29 mouse cellular contexts compared by ENCODE assay signal in the genomic region with DNA sequence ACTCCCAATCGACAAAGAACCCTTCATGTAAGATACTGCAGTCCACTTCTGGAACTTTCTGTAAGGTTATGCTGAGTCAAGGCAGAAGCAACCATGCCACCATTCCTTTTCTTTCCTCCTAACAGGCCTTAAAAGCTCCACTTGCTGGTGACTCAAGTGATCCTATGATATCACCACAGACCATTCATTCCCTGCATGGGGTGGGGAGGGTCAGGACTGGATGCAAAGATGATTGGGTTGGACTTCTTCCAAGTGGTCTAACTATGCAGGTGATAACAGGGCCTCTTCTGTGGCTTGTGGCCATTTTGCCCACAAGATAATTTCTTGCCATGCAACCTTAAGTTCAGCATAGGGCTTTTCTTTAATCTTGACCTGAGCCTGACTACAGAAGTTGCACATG. TPM values are rescaled to one million over a fixed set of nuclear protein-coding genes. Genes with fewer than 3 reads are reported as not detected.
DNase-seq lines count a peak whose midpoint lies in the region; ATAC-seq lines count a peak whose summit lies in the region.
"Had no signal": no experiment of that assay in that cellular context is flagged by ENCODE, and none has a peak within 500 bp of the region (broad histone marks: within the 10 kb centered on the region; RNA-seq: fewer than 3 reads in every experiment).

No protein-coding gene starts in this region.

- H3K4me3 ChIP-seq in liver, embryonic 12.5 days = no peak overlapping the region
- no peak overlapping the region for H3K4me3 ChIP-seq in liver, embryonic 11.5 days (ENCODE audit: low read depth, low read length)
- H3K4me3 ChIP-seq in liver, embryonic 15.5 days (replicated peaks) = no peak overlapping the region
- H3K4me3 ChIP-seq: embryonic facial prominence, embryonic 13.5 days; heart, embryonic 15.5 days; hindbrain, embryonic 15.5 days; intestine, embryonic 15.5 days; lung, embryonic 15.5 days; midbrain, embryonic 10.5 days; myocyte; neural tube, embryonic 13.5 days; stomach, embryonic 15.5 days had no signal

- WGBS in liver, embryonic 12.5 days (ENCODE audit: insufficient replicate concordance) = 52% methylated on average over 1 of the region's 1 CpGs
- WGBS in liver, embryonic 11.5 days = 64% methylated on average over 1 of the region's 1 CpGs
- WGBS in liver, embryonic 15.5 days (ENCODE audit: insufficient replicate concordance) = 48% methylated on average over 1 of the region's 1 CpGs

- no peaks in the 10 kb centered on the region for H3K4me1 ChIP-seq in liver, embryonic 12.5 days
- H3K4me1 ChIP-seq in liver, embryonic 11.5 days (replicated peaks; ENCODE audit: control insufficient read depth, insufficient read depth, low read length) = peaks cover 14% of the 10 kb centered on the region
- peaks cover 9% of the 10 kb centered on the region for H3K4me1 ChIP-seq in liver, embryonic 15.5 days (replicated peaks)
- H3K4me1 ChIP-seq: hindbrain, embryonic 15.5 days had no signal

- H3K27ac ChIP-seq in liver, embryonic 12.5 days = no peak overlapping the region
- no peak overlapping the region for H3K27ac ChIP-seq in liver, embryonic 11.5 days (ENCODE audit: low read depth, low read length)
- no peak overlapping the region for H3K27ac ChIP-seq in liver, embryonic 15.5 days (replicated peaks)
- H3K27ac ChIP-seq: embryonic facial prominence, embryonic 13.5 days; heart, embryonic 15.5 days; hindbrain, embryonic 15.5 days; intestine, embryonic 15.5 days; lung, embryonic 15.5 days; midbrain, embryonic 10.5 days; neural tube, embryonic 13.5 days; stomach, embryonic 15.5 days had no signal

- DNase-seq in liver, embryonic 11.5 days (ENCODE audit: low spot score) = no peak
- DNase-seq in adrenal gland, postnatal 14 days = no peak
- DNase-seq in kidney, postnatal 36 days = no peak
- DNase-seq: cerebellum, adult 11-12 months; cerebellum, postnatal 25 days; embryo, embryonic 11 days; gastrocnemius, postnatal 10 days; heart, adult 11 months; kidney, adult 9 months; kidney, postnatal 25 days; lung, postnatal 36 days; retina, postnatal 1 day; thymus, postnatal 25 days had no signal

- no peak overlapping the region for H3K4me2 ChIP-seq in liver, embryonic 12.5 days
- no peak overlapping the region for H3K4me2 ChIP-seq in liver, embryonic 11.5 days
- no peak overlapping the region for H3K4me2 ChIP-seq in liver, embryonic 15.5 days
- H3K4me2 ChIP-seq: embryonic facial prominence, embryonic 13.5 days; heart, embryonic 15.5 days; hindbrain, embryonic 15.5 days; intestine, embryonic 15.5 days; lung, embryonic 15.5 days; neural tube, embryonic 13.5 days; stomach, embryonic 15.5 days had no signal

- no peaks in the 10 kb centered on the region for H3K36me3 ChIP-seq in liver, embryonic 12.5 days
- no peaks in the 10 kb centered on the region for H3K36me3 ChIP-seq in liver, embryonic 11.5 days (ENCODE audit: control insufficient read depth, insufficient read depth, low read length)
- H3K36me3 ChIP-seq in liver, embryonic 15.5 days (replicated peaks) = no peaks in the 10 kb centered on the region
- H3K36me3 ChIP-seq: heart, embryonic 15.5 days; hindbrain, embryonic 15.5 days; intestine, embryonic 15.5 days; lung, embryonic 15.5 days; midbrain, embryonic 10.5 days; neural tube, embryonic 13.5 days; stomach, embryonic 15.5 days had no signal

- H3K9ac ChIP-seq in liver, embryonic 12.5 days = no peak overlapping the region
- H3K9ac ChIP-seq in liver, embryonic 11.5 days (ENCODE audit: low read depth, low read length) = no peak overlapping the region
- H3K9ac ChIP-seq in liver, embryonic 15.5 days = no peak overlapping the region
- H3K9ac ChIP-seq: embryonic facial prominence, embryonic 13.5 days; heart, embryonic 15.5 days; hindbrain, embryonic 15.5 days; intestine, embryonic 15.5 days; lung, embryonic 15.5 days; neural tube, embryonic 13.5 days; stomach, embryonic 15.5 days had no signal

- no peaks in the 10 kb centered on the region for H3K27me3 ChIP-seq in liver, embryonic 12.5 days (replicated peaks)
- no peaks in the 10 kb centered on the region for H3K27me3 ChIP-seq in liver, embryonic 11.5 days (replicated peaks; ENCODE audit: control insufficient read depth, insufficient read depth, low read length)
- no peaks in the 10 kb centered on the region for H3K27me3 ChIP-seq in liver, embryonic 15.5 days
- H3K27me3 ChIP-seq: embryonic facial prominence, embryonic 13.5 days; heart, embryonic 15.5 days; hindbrain, embryonic 15.5 days; intestine, embryonic 15.5 days; lung, embryonic 15.5 days; neural tube, embryonic 13.5 days; stomach, embryonic 15.5 days had no signal

- 0 out of 2 replicates have a peak, but pooled peaks have one; percentile 37 for ATAC-seq in liver, embryonic 12.5 days
- no peak for ATAC-seq in liver, embryonic 11.5 days (replicated peaks; ENCODE audit: low FRiP score)
- ATAC-seq in common myeloid progenitor, adult 5-6 weeks (replicated peaks; ENCODE audit: low read depth, poor library complexity, severe bottlenecking) = peak; percentile 60; the same call in 1 of the 2 replicates
- peak; percentile 49; the same call in 1 of the 2 replicates for ATAC-seq in liver, embryonic 15.5 days (ENCODE audit: insufficient read depth)
- ATAC-seq in activated CD4-positive, CD25-positive, alpha-beta regulatory T cell, adult 4 months = no peak
- ATAC-seq: forebrain, embryonic 14.5 days; intestine, embryonic 15.5 days; midbrain, embryonic 16.5 days had no signal

- no peaks in the 10 kb centered on the region for H3K9me3 ChIP-seq in liver, embryonic 12.5 days (replicated peaks)
- no peaks in the 10 kb centered on the region for H3K9me3 ChIP-seq in liver, embryonic 11.5 days (ENCODE audit: control insufficient read depth, low read length)
- no peaks in the 10 kb centered on the region for H3K9me3 ChIP-seq in liver, embryonic 15.5 days (replicated peaks)
- H3K9me3 ChIP-seq: embryonic facial prominence, embryonic 13.5 days; heart, embryonic 15.5 days; hindbrain, embryonic 15.5 days; intestine, embryonic 15.5 days; lung, embryonic 15.5 days; midbrain, embryonic 10.5 days; neural tube, embryonic 13.5 days; stomach, embryonic 15.5 days had no signal

RNA-seq across cellular contexts. Expression of gene Pdzrn3, which starts 42.0 kb away (rescaled TPM):
- 1.4 TPM in 2 replicates for polyA plus RNA-seq in liver, embryonic 12.5 days (2016; fragmentation: Nextera tagmentation; extraction: Ambion mirVana)
- 2.6 and 4.8 TPM in 2 replicates for polyA plus RNA-seq in liver, embryonic 11.5 days (2014; fragmentation: Nextera tagmentation; extraction: Ambion mirVana)
- not detected in 2 replicates for total RNA-seq in common myeloid progenitor, adult 5-6 weeks (2017)
- 0.46 and 0.51 TPM in 2 replicates for polyA plus RNA-seq in liver, embryonic 15.5 days (2015; fragmentation: Nextera tagmentation; extraction: Ambion mirVana)
- polyA plus RNA-seq in activated CD4-positive, CD25-positive, alpha-beta regulatory T cell, adult 4 months (2017; shearing (Covaris generic)) = not detected
- 14.5 and 14.9 TPM in 2 replicates for total RNA-seq in adrenal gland, postnatal 14 days (2021)
- total RNA-seq: hematopoietic stem cell, adult 5-6 weeks had no signal

Comparison
In these comparisons a context has a peak if more than half of its experiments do, and no peak if none do; other contexts are left out.
1. ATAC-seq: peak in liver, embryonic 12.5 days (single experiment), common myeloid progenitor, adult 5-6 weeks (single experiment) and liver, embryonic 15.5 days (single experiment); none in liver, embryonic 11.5 days (single experiment) and activated CD4-positive, CD25-positive, alpha-beta regulatory T cell, adult 4 months (single experiment).